Mouse (Mus musculus) R1 (cell line): ENCODE data around the gene Aff3.
A peak's percentile ranks its signal among the peaks of the same experiment; 100 is the strongest.

Source experiments
- DNase-seq: peaks from one replicate; pipeline ENCODE4 v3.0.0-alpha.2; 2018; ENCODE audit warnings: low read depth, low spot score

The Aff3 gene

DNA sequence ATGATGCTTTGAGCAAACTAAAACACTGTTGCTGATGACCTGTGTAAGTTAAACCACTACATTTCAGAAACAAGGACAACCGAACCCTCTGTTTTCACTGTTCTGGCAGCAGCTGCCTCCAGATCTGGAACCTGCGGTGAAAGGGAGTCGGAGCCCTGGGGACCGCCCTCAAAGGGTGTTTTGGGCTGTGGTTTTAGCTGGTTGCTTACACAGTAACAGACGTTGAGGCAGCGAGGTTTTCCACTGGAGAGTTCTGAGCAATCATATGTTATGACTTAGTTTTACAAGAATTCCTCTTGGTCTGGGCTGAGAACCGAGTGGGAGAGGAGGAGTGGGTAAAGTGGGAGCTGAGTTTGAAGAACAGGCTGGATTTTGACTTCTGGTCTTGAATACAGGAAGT, 7.1 kb downstream of the Aff3 start:
- DNase-seq, result no peak

GRCm38 (mm10) chr1:38654981-38655540, 9.7 kb downstream of the Aff3 start:
- peak; percentile 88 for DNase-seq

DNA sequence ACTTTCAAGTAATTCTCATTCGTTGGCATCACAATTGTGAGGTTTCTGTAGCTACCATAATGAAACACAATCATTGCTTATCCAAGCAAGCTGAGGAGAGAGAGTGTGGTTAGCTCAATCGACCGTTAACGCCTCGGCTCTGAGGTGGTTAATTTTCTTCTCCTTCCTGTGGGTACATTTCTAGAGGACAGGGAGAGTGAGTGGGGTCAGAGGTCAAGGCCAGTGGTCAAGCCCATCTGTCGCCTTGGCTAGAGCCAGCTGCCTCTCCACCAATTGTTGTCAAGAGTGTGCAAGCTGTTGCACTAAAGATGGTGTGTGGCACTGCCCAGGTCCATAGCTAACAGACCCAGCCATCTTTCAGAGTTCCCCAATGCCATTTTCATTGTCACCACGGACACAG, 14.7 kb downstream of the Aff3 start:
- no peak for DNase-seq

DNA sequence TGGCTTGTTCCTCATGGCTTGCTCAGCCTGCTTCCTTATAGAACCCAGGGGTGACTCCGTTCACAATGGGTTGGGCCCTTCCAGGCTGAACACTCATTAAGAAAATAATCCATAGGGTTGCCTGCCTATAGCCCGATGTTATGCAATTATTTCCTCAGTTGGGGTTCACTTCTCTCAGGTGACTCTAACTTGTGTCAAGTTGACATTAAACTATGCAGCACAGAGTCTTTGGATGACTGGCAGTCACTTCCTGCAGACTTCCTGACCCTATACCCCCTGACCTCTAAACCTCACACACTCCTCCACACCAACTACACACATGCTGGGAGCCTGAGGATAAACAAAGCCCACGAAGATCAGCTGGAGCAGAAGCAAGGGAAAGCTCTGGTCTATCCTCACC, 15.6 kb downstream of the Aff3 start:
- no peak for DNase-seq

DNA sequence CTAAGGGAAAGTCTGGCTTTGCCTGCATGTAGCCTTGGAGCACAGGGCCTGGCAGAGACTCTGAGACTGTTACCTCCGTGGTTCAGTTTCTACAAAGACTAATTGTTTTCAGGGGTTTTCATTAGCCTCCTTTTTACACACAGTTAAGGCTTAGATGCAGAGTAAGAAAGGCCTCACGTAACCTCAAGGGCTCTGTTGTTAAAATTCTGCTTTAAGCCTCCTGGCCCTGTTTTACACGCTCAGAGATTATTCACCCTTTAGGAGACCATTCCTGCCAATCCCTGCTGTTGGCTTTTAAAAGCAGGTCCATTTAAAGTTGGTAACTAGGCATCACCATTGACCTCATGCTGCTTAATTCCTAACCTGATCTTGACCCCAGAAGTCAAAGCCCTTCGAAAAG, 22.5 kb downstream of the Aff3 start:
- DNase-seq, result no peak

- no peak for DNase-seq
Observed at GRCm38 (mm10) chr1:38639669-38640068, 25.1 kb downstream of the Aff3 start.

DNA sequence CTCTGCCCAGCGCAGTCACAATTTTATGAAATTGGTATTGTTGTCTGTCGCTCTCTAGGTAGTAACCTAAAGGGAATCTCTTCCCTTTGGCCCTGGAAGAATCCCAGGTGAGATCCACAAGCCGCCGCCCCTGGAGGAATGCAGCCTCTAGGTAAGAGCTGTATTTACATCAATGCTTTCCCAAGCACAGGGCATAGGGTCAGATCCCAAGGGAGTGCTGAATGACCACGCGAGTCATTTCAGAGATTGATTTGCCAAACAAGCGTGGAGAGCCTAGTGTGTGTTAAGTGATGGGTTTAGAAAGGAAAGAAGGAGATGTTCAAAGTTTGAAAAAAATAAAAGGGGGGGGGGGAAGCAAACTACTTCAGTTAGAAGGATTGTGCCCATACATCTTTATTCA, 29.2 kb downstream of the Aff3 start:
- DNase-seq, result no peak

DNA sequence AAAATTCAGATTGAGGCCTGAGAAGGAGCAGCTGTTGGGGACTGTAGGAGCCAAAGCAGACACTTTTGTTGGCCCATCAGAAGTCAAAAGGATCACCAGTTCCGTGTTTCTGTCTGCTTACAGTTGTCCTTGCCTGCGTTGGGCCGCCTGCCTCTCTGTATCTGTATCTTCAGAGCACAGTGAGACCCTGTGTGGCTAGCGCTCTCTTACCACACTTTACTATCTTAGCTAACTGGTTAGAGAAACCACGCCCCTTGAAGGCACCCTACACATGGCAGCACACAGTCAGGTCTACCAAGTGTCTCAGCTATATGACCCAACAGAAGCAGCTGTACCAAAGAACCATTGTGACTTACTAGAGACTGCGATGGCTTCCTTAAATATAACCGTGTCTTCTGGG, 30.7 kb downstream of the Aff3 start:
- DNase-seq, result no peak

DNA sequence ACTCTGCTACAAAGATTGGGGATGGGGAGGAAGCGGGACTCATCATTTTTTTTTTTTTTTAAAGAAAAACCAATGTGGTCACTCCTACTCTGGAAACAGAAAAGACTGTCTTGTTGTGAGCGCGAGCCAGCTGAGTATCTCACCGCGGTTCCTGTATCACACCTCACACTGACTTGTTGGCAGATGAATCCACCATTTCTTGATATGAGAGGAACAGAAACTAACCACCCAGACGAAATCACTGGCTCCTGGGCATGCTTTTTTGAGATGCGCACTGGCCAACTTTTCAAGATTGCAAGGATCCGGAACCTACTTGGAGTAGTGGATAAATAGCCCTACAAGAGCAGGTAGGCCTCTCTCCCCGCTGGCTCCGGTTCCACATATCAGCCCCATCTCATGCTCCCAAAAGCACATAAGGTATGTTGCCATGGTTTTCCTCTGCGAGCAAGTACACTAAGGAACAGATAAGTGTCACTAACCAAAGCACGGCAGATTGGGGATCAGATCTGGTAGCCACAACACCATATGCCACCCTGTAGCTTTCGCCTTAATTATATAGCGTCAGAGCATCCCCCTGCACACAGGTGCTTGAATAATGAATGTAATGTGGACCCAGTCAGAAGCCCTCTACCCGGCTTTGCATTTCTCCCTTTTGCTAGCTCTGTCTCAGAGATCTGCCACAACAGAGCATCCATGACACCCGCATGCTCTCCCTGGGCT, 32.1 kb downstream of the Aff3 start:
- DNase-seq, result no peak

DNA sequence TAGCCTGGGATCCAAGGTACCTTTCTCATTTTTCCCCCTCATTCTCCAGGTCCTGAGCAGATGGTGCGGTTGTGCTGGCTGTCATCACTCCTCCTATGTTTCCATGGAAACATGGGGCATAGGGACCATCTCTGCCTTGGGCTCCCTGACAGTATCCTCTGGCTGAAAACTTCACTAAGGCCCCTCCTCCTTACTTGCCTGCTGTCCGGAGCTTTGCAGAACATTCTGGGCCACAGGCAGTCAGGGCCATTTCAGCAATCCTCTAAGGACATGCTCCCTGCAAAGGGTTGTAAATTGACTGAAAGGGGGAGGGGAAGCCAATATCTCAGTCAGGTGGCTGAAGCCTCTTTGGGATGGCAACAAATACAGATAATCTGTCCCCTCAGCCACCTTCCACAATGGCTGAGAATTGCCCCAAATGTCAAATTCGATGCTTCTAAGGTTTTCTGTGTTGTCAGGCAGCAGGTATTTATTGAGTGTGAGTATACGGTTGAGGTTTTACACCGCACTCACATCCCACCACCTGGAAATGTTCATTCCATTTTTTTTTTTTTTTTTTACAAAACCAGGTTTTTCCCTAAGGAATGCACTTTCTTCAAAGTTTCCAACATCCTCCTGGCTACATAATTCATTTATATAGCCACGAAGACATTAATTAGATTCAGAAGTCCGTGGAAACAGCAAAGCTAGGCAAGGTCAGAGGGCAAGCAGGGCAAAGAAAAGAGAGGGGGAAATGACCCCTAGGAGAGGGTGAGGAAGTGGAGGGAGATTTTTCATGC, 33.1 kb downstream of the Aff3 start:
- peak; percentile 49 for DNase-seq

DNA sequence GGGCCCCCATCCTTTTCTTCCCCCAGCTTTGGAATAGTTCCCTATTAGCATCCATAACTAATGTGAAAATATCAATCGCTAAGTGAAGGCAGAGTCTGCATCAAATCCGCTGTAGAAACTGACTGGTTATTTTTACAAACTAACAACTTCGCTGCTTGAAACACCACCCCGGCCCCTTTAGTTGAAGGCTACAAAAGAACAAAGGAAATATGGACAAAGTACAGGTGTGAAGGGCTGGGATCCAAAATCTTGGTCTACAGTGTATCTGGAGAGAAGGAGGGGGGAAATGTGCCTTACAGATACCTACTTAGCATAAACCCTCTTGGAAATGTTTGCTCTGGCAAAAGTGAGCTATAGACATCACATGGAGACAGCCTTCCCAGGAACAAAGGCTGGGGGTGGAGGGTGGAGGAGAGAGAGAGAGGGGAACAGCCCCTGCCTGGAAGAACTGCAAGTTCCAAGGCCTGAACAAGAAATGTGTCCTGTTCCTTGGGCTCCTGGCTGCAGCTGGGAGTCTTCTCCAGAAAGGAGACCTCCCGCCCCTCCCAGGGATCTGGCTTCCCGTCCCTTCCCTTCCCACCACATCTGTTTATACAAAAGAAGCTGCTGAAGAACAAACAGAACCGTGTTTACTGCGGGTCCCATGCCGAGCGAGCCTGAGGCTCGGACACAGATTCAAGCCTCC, 35.7 kb downstream of the Aff3 start:
- no peak for DNase-seq

DNA sequence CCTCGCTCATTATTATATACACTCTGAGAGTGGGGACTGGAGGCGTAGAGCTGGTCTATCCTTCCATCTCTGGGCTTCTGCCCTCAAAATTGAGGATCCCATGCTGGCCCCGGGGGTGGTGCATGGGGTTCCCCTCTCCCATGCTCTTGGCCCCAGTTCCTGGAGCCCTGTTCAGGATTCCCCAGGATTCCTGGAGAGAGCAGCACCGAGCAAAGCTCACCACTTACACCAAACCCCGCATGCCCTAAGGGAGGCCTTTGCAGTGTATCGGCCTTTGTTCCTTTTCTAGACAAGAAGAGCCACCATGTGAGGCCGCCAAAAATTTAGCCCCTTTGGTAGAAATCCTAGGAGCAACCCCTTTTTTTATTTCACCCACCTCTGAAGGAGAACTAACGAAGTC, 36.3 kb downstream of the Aff3 start:
- no peak for DNase-seq

DNA sequence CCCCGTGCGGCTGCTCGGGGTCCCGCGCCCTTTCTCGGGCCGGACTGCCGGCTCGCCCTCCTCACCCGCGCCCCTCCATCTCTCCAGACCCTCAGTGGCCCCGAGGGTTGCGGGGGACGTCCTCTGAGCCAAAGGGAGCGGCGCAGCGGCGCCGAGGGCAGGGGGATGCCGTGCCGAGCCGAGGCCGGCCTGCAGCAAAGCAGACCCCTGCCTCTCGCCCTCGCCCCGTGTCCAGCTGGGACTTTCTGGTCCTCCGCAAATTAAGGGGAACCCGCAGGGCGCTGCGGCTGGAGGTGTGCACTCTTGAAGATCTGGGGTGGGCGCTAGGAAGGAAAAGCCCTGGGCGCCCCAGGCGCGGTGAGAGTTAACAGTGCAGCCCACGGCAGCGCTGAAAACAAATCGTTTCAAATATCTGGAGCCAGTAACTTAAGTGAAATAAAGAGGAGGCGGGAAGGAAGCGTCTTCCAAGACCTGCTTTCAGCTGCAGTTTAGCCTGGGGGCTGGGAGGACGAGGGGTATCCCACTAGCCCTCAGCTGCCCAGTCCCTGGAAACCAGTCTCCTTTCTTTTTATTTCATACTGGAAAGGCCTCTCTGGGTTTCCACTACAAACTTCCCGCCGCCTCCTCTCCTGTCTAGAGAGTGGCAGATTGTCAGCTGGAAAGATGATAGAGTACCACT, 36.9 kb downstream of the Aff3 start:
- peak; percentile 45 for DNase-seq

GRCm38 (mm10) chr1:38626739-38627661, 37.8 kb downstream of the Aff3 start:
- peak; percentile 31 for DNase-seq

DNA sequence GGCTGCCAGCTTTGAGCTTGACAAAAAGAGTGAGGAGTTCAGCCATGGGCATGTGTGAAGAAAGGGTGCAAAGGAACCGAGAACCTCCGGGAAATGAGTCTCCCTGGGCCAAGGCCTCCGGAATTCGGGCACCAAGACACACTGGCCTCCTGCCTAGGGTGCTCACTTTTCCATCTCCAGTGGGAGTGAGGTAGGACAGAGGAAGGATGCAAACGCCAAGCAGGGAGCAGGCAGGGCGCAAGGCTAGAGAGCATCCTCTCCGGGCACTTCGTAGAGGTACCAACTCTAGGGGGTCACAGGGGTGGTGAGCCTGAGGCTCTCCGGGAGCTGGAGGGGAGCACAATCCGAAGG, 38.4 kb downstream of the Aff3 start:
- DNase-seq, result no peak

DNA sequence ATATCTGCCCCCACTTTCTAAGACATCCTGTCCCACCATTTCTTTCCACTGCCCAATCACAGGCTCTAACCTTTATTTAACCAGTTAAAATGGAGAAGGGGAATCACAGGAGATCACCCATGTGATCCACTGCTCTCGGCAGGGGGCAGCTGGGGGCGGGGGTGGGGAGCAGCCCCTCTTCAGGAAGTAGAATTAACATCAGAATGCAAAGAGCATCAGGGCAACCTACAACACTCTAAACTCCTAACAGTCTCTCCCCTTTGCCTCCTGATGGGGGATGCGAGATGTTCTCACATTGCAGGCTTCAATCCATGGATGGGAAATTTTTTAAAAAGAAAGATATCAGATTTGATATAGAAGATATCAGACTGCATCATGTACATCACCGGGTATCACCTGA, 42.9 kb downstream of the Aff3 start:
- DNase-seq, result peak; percentile 78

DNA sequence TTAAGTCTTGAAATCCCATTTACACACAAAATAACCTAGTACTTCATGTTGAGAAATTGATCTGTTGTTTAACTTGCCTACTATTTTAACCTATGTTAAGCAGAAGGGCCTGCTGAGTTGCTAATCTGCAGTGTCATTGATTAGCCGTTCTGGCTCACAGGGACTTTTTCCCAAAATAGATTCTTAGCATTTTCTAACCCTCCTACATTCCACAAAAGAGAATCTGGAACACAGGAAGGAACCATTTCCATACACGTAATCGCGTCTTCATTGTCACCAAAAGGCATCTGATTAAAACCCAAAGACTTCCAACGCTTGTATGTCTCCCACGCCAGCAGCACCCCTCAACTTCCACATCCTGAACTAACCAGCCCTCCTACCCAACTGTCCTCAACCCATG, 44.4 kb downstream of the Aff3 start:
- DNase-seq, result peak; percentile 59

DNA sequence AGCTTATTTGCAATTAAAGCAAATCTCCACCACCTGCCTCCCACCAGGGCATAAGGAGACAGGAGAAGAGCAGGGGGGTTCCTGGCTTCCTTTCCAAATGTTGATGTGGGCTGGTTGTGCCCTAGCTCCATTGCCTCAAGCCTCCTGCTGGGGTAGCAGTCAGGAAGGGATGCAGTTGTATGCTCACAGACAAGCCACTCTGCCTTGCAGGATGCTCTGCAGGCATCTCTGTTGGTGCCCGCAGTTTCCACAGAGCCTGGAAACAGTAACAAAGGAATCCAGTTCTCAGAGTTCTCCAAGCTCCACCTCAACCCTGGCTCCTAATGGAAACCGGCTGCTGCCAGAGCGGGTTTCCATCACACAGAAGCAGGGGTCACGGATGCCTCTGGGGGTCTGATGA, 58.0 kb downstream of the Aff3 start:
- DNase-seq, result peak; percentile 10

DNA sequence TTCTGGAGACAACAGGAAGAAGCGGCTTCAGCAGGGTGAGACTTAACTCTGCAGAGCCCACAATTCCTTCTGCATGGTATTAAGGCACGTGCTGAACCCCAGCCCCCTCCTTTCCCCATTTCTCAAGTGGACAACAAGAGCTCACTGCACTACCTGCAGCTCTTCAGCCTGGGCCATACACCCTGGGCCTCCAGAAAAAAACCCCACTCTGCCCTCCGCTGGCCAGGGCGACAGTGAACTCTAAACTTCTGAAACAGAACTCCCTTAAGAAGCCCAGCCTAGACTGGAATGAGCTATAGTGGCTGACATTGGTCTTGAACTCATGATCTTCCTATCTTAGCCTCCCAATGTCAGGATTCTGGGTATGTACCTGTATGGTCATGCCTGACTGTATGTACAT, 59.3 kb downstream of the Aff3 start:
- no peak for DNase-seq

GRCm38 (mm10) chr1:38604611-38605010, 60.1 kb downstream of the Aff3 start:
- DNase-seq, result no peak
